Mouse (Mus musculus) hindbrain, postnatal 0 days (tissue): ENCODE results near the gene Tmem59l. TPM values are rescaled to one million over a fixed set of nuclear protein-coding genes. Genes with fewer than 3 reads are reported as not detected.

Source experiments
- ATAC-seq: fragments of 200-750 bp; cut with Nextera tagmentation; 2 replicates; pipeline ENCODE4 v1.8.0; 2017; ENCODE audit warnings: mild to moderate bottlenecking, moderate TSS enrichment, moderate library complexity
- DNase-seq: peaks from one replicate; pipeline ENCODE4 v3.0.0-alpha.2; 2015; ENCODE audit warnings: low spot score
- H3K27ac ChIP-seq: fragments of 300-500 bp; sonication (generic); 2 replicates; pipeline ENCODE4 v1.5.1; 2014; ENCODE audit warnings: mild to moderate bottlenecking
- H3K27me3 ChIP-seq: fragments of 300-500 bp; sonication (generic); 2 replicates; pipeline ENCODE4 v1.6.1; 2014; ENCODE audit warnings: low read length, mixed read lengths; ENCODE audit not compliant: insufficient read depth
- H3K36me3 ChIP-seq: fragments of 300-500 bp; sonication (generic); 2 replicates; pipeline ENCODE4 v1.6.1; 2014; ENCODE audit warnings: low read length, mixed read lengths; ENCODE audit not compliant: insufficient read depth
- H3K4me1 ChIP-seq: fragments of 300-500 bp; sonication (generic); 2 replicates; pipeline ENCODE4 v1.6.1; 2014; ENCODE audit warnings: antibody characterized with exemption, low read length, mixed read lengths; ENCODE audit not compliant: insufficient read depth
- H3K4me2 ChIP-seq: fragments of 300-500 bp; sonication (generic); 2 replicates; pipeline ENCODE4 v1.6.1; 2014; ENCODE audit warnings: low read depth, mild to moderate bottlenecking, low read length, moderate library complexity, mixed read lengths
- H3K4me3 ChIP-seq: fragments of 300-500 bp; sonication (generic); 2 replicates; pipeline ENCODE4 v1.5.1; 2014; ENCODE audit warnings: low read length
- H3K9ac ChIP-seq: fragments of 300-500 bp; sonication (generic); replicated peaks from 2 replicates; pipeline ENCODE4 v1.6.1; 2014; ENCODE audit warnings: mild to moderate bottlenecking, low read length, moderate library complexity, mixed read lengths
- H3K9me3 ChIP-seq: fragments of 300-500 bp; sonication (generic); 2 replicates; pipeline ENCODE4 v1.6.1; 2016; ENCODE audit warnings: low read length, mixed read lengths
- CTCF ChIP-seq: IDR thresholded peaks from 2 replicates; pipeline ENCODE4 v1.5.1; 2016; ENCODE audit warnings: antibody characterized with exemption, control low read depth, low read depth
- WGBS: fragments of 180-500 bp; shearing (Covaris S2); extraction: QIAGEN DNeasy Blood & Tissue Kit; methylation state at CpG from one replicate; pipeline ENCODE4 v1.1.7; 2014; 5-methylcytosine and 5-hydroxymethylcytosine counted together
- polyA plus RNA-seq: library from polyadenylated mRNA; unstranded; fragments of >200 nt; fragmentation: Nextera tagmentation; extraction: Ambion mirVana; gene quantifications from 2 replicates; pipeline ENCODE4 v1.2.1, GENCODE M21; 2015
- total RNA-seq: library from RNA; depleted of rRNA; stranded (reverse); fragments of >200 nt; gene quantifications from 2 replicates; pipeline ENCODE4 v1.2.3, GENCODE M21; 2014

Gene Tmem59l
- total and polyA plus RNA-seq, 2 experiments from 2014 or later: 198 to 205 TPM

GRCm38 (mm10) chr8:70457882-70458281 is 29.3 kb downstream of the Tmem59l start:
- no peak overlapping the region for H3K4me2 ChIP-seq
- 0 out of 2 replicates have a peak, but pooled peaks cover 3% of the 10 kb centered on the region for H3K4me1 ChIP-seq
- no peak overlapping the region for H3K27ac ChIP-seq
- H3K27me3 ChIP-seq: no peaks in the 10 kb centered on the region
- TF ChIP-seq CTCF: no peak
- 90% methylated on average over 6 of the region's 6 CpGs for WGBS
- H3K4me3 ChIP-seq: no peak overlapping the region
- no peaks in the 10 kb centered on the region for H3K36me3 ChIP-seq
- no peak overlapping the region for H3K9ac ChIP-seq
- no peak for ATAC-seq
- DNase-seq: no peak
- no peaks in the 10 kb centered on the region for H3K9me3 ChIP-seq

GRCm38 (mm10) chr8:70456996-70457395 is 30.2 kb downstream of the Tmem59l start:
- 0 out of 2 replicates have a peak, but pooled peaks cover 3% of the 10 kb centered on the region for H3K4me1 ChIP-seq
- DNase-seq (no peak), ATAC-seq (no peak)
- H3K4me2 ChIP-seq: no peak overlapping the region
- H3K27me3 ChIP-seq: no peaks in the 10 kb centered on the region
- no peak overlapping the region for H3K27ac ChIP-seq
- WGBS: 88% methylated on average over 1 of the region's 1 CpGs
- H3K36me3 ChIP-seq: peaks cover 8% of the 10 kb centered on the region; the same call in 1 of the 2 replicates
- no peak overlapping the region for H3K9ac ChIP-seq
- TF ChIP-seq CTCF: no peak
- no peaks in the 10 kb centered on the region for H3K9me3 ChIP-seq
- no peak overlapping the region for H3K4me3 ChIP-seq

- Histone ChIP-seq H3K27me3 (no peaks in the 10 kb centered on the region), H3K4me3 (no peak overlapping the region), H3K9me3 (no peaks in the 10 kb centered on the region), H3K36me3 (peaks cover 15% of the 10 kb centered on the region), H3K4me2 (no peak overlapping the region), H3K4me1 (no peaks in the 10 kb centered on the region), H3K27ac (no peak overlapping the region), H3K9ac (no peak overlapping the region)
- 87% methylated on average over 5 of the region's 5 CpGs for WGBS
- DNase-seq: no peak
- ATAC-seq: no peak
- TF ChIP-seq CTCF: no peak
Measured at GRCm38 (mm10) chr8:70453852-70454251, 33.3 kb downstream of the Tmem59l start.

DNA sequence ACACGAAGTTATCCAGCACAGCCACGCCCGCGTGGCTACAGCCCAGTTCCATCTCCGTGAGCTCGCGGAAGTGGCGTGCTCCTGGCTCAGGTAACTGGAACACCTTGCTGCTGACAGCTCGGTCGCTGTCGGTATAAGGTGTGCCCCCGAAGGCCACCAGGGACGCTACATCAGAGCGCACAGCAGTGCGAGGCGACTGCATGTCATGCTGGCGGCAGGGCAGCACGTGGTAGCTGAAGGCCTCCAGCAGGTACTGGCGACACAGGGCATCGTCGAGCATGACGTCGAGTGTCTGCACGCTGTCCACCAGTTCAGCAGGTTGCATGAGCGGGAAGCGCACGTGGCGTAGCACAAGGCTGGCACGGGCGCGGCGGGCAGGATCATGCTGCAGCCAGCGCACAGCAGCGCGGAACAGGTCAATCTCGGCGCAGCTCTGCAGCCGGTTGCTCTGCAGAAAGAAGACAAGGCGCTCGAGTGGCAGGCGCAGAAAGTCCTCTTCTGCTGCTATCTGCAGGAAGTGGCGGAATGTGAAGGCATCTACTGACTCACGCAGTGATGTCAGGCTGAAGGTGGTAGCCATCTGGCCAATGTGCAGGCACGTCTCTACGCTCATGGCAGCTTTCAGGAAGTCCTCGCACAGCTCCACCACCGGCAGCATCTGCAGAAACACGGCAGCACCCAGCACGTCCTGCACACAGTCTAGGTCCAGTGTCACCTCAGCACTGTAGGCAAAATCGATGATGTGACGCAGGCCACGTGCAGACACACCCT is 34.8 kb downstream of the Tmem59l start:
- Histone ChIP-seq H3K4me1 (0 out of 2 replicates have a peak, but pooled peaks cover 3% of the 10 kb centered on the region), H3K4me2 (no peak overlapping the region), H3K4me3 (no peak overlapping the region), H3K9me3 (no peaks in the 10 kb centered on the region), H3K27ac (no peak overlapping the region), H3K27me3 (no peaks in the 10 kb centered on the region), H3K9ac (no peak overlapping the region), H3K36me3 (peaks cover 15% of the 10 kb centered on the region)
- DNase-seq (no peak), ATAC-seq (peak; percentile 4)
- 67% methylated on average over 52 of the region's 52 CpGs for WGBS
- TF ChIP-seq CTCF: peak; percentile 27; the same call in 1 of the 2 replicates

- ATAC-seq (peak; percentile 85), DNase-seq (peak; percentile 90)
- Histone ChIP-seq H3K4me1 (0 out of 2 replicates have a peak, but pooled peaks cover 3% of the 10 kb centered on the region), H3K4me2 (no peak overlapping the region), H3K36me3 (peaks cover 15% of the 10 kb centered on the region), H3K27ac (peak overlapping the region; percentile 68), H3K9ac (no peak overlapping the region), H3K4me3 (no peak overlapping the region), H3K9me3 (no peaks in the 10 kb centered on the region), H3K27me3 (no peaks in the 10 kb centered on the region)
- peak; percentile 57 for TF ChIP-seq CTCF
- 39% methylated on average over 19 of the region's 19 CpGs for WGBS
Measured at GRCm38 (mm10) chr8:70447639-70448420, 39.3 kb downstream of the Tmem59l start.

DNA sequence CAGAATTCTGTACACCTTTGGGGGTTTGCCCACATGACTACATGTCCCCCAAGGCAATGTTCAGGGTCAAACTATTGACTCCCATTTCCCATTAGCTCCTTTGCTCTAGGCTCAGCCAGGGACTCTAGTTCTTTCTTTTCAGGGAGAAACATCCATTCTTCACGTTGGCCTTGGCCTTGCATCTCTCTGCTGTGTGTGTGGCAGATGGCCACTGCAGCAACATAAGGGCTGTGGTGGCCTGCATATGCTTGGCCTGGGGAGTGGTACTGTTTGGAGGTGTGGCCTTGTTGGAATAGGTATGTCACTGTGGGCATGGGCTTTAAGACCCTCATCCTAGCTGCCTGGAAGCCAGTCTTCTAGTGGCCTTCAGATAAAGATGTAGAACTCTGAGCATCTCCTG is 41.2 kb downstream of the Tmem59l start:
- no peaks in the 10 kb centered on the region for H3K27me3 ChIP-seq
- no peak for DNase-seq
- H3K4me1 ChIP-seq: 0 out of 2 replicates have a peak, but pooled peaks cover 3% of the 10 kb centered on the region
- H3K27ac ChIP-seq: no peak overlapping the region
- no peaks in the 10 kb centered on the region for H3K9me3 ChIP-seq
- no peak overlapping the region for H3K4me2 ChIP-seq
- TF ChIP-seq CTCF: no peak
- no peak overlapping the region for H3K4me3 ChIP-seq
- ATAC-seq: no peak
- H3K9ac ChIP-seq: no peak overlapping the region
- H3K36me3 ChIP-seq: peaks cover 4% of the 10 kb centered on the region
- 46% methylated on average over 1 of the region's 1 CpGs for WGBS
